Mouse (Mus musculus) embryonic fibroblast, embryonic 13.5 days (primary cell): ENCODE measurements around the gene Hikeshi. TPM values are rescaled to one million over a fixed set of nuclear protein-coding genes. Genes with fewer than 3 reads are reported as not detected.

Source experiments
- H3K27ac ChIP-seq: 2 replicates; pipeline ENCODE4 v1.5.1; 2012; ENCODE audit warnings: low read length, control low read depth, inconsistent platforms; ENCODE audit not compliant: insufficient read depth
- H3K4me1 ChIP-seq: 2 replicates; pipeline ENCODE4 v1.6.1; 2011; ENCODE audit warnings: low read length; ENCODE audit not compliant: control insufficient read depth, insufficient read depth
- H3K4me3 ChIP-seq: 2 replicates; pipeline ENCODE4 v1.5.1; 2011; ENCODE audit warnings: mild to moderate bottlenecking, control low read depth, low read length; ENCODE audit not compliant: insufficient read depth
- CTCF ChIP-seq: IDR thresholded peaks from 2 replicates; pipeline ENCODE4 v1.5.1; 2011; ENCODE audit warnings: mild to moderate bottlenecking, control low read depth, low read length, moderate library complexity, borderline replicate concordance; ENCODE audit not compliant: insufficient read depth
- POLR2A ChIP-seq: IDR thresholded peaks from 2 replicates; pipeline ENCODE4 v1.6.1; 2011; ENCODE audit warnings: low read depth, mild to moderate bottlenecking, control low read depth, low read length, moderate library complexity
- polyA plus RNA-seq: library from polyadenylated mRNA; stranded (reverse); fragments of >200 nt; gene quantifications from 2 replicates; pipeline ENCODE4 v1.2.4, GENCODE M21; 2011; ENCODE audit warnings: low read depth; ENCODE audit not compliant: missing spikeins, insufficient read length

The Hikeshi gene
- 70.4 and 72.5 TPM in 2 replicates for polyA plus RNA-seq

- peak within 1 kb of the TSS; percentile 70 for H3K4me3 ChIP-seq
- H3K27ac ChIP-seq: peak within 1 kb of the TSS; percentile 7; the same call in 1 of the 2 replicates
- TF ChIP-seq POLR2A: peak; percentile 47
- no peak for TF ChIP-seq CTCF
- no peaks in the 10 kb centered on the region for H3K4me1 ChIP-seq
Observed at GRCm38 (mm10) chr7:89940571-89941463, at the start of gene Hikeshi. Gene Hikeshi, minus strand, starts transcription at chr7:89941204.

- no peak overlapping the region for H3K27ac ChIP-seq
- H3K4me1 ChIP-seq: peaks cover 2% of the 10 kb centered on the region
- no peak overlapping the region for H3K4me3 ChIP-seq
- TF ChIP-seq CTCF: no peak
- no peak for TF ChIP-seq POLR2A
Observed at GRCm38 (mm10) chr7:89984421-89984820, 43.4 kb upstream of the Hikeshi start.

DNA sequence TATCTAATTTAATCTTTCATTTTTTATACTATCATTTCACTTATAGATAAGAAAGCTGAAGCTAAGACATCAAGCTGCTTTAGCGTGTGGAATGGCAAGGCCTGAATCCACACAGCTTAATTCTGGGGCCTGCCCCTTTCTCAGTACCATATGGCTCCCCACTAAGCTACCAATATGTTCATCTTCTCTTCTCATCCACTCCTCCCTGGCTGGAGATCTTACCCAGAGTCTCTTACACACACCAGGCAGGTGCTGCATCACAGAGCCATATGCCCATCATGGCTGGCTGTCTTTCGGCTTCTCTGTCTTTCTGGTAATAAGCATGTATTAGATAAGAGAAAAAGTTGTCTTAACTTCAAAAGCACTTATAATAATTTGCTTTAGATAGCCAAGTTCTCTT is 42.4 kb upstream of the Hikeshi start:
- Histone ChIP-seq H3K4me1 (peaks cover 2% of the 10 kb centered on the region), H3K27ac (no peak overlapping the region), H3K4me3 (no peak overlapping the region)
- TF ChIP-seq CTCF: no peak
- TF ChIP-seq POLR2A: no peak

- H3K4me1 ChIP-seq: peaks cover 2% of the 10 kb centered on the region
- TF ChIP-seq POLR2A (no peak), CTCF (no peak)
- peak overlapping the region; percentile 83 for H3K4me3 ChIP-seq
- peak overlapping the region; percentile 10 for H3K27ac ChIP-seq
Observed at GRCm38 (mm10) chr7:89981557-89981956, 40.6 kb upstream of the Hikeshi start.

DNA sequence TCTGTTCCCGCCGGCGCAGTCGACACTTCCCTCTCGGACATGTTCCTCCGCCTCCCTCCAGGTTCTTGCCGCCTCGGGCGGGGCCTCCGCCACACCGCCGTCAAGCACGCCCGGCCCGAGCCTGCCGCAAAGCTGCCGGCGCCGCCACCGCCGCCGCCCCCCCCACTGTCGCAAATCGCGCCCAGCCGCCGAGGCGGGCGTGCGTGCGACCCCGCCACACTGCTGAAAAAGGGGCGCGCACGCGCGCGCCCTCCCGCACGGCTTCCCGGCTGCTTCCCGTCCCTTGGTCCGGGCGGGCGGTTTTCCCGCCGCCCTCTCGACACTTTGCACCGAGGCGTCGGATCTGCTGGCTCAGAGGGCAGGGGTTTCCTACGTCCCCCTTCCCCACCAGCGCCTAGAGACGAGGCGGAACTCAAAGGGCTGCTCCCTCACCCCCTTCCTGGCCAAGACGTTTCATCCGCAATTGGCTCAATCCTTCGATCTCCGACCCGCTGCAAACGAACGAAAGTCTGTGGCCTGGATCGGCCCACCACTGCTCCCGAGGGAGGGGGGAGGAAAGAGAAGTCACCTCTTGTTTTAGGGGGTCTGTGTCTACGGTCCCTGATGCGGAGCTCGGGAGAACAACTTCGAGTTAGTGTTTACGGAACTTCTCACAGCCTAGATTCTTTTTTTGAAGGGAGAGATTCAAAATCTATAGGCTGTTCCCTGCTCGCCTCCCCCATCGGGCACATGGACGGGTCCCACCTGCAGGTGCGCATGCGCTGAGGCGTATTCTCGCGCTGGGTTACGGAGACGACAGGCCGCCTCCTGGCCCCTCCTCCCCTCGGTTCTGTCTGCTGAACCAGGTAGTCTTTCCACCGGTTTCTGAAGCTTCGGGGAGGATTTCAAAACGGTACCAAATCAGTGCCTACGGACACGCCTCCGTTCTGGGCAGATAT is 39.8 kb upstream of the Hikeshi start, which contains the start of gene Eed:
TSS of gene Eed (minus strand) at position 499 of the 938 bp plus-strand sequence.
- TF ChIP-seq CTCF (no peak), POLR2A (peak; percentile 84)
- peak within 1 kb of the TSS; percentile 97 for H3K27ac ChIP-seq
- peaks cover 2% of the 10 kb centered on the region for H3K4me1 ChIP-seq
- H3K4me3 ChIP-seq: peak within 1 kb of the TSS; percentile 96

DNA sequence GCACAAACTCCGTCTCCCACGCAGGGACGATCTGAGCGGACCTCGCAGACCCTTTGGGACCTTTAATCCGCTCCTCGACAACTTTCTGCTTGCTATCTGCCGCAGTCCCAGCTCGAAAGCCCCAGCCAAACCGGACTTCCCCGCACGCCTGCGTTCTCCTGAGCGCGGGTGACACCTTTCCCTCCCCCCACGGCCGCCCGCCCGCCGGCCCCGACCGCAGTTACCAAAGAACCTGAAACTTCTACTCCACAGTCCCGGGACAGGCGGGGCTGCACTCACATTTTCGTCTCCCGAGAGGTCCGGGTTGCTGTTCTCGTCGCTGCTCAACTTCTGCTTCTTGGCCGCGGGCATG is 39.1 kb upstream of the Hikeshi start:
- peak overlapping the region; percentile 97 for H3K27ac ChIP-seq
- peaks cover 2% of the 10 kb centered on the region for H3K4me1 ChIP-seq
- H3K4me3 ChIP-seq: peak overlapping the region; percentile 96
- TF ChIP-seq CTCF (no peak), POLR2A (no peak)

GRCm38 (mm10) chr7:89979432-89980130 is 38.6 kb upstream of the Hikeshi start:
- H3K4me1 ChIP-seq: peaks cover 2% of the 10 kb centered on the region
- TF ChIP-seq CTCF (no peak), POLR2A (no peak)
- H3K4me3 ChIP-seq: peak overlapping the region; percentile 96
- peak overlapping the region; percentile 97 for H3K27ac ChIP-seq

- Histone ChIP-seq H3K4me3 (no peak overlapping the region), H3K27ac (no peak overlapping the region)
- TF ChIP-seq POLR2A: no peak
- no peak for TF ChIP-seq CTCF
Observed at GRCm38 (mm10) chr7:89976796-89977195, 35.8 kb upstream of the Hikeshi start.

GRCm38 (mm10) chr7:89975571-89975970 is 34.6 kb upstream of the Hikeshi start:
- Histone ChIP-seq H3K4me1 (no peaks in the 10 kb centered on the region; the same call in 1 of the 2 replicates), H3K4me3 (no peak overlapping the region), H3K27ac (no peak overlapping the region)
- TF ChIP-seq CTCF (no peak), POLR2A (no peak)

More at GRCm38 (mm10) chr7:89976796-89977195, 35.8 kb upstream of the Hikeshi start:
- no peaks in the 10 kb centered on the region; the same call in 1 of the 2 replicates for H3K4me1 ChIP-seq
